Mouse (Mus musculus): Measurements from ENCODE around the gene Lingo3. TPM values are rescaled to one million over a fixed set of nuclear protein-coding genes. Genes with fewer than 3 reads are reported as not detected.
"Not testable (repeated sequence)": the region's sequence is repeated elsewhere in the genome, so short reads cannot be mapped to it uniquely, and the experiment has no call there.

Gene Lingo3
- total RNA-seq, 1 experiment from 2014 or later: not detected

DNA sequence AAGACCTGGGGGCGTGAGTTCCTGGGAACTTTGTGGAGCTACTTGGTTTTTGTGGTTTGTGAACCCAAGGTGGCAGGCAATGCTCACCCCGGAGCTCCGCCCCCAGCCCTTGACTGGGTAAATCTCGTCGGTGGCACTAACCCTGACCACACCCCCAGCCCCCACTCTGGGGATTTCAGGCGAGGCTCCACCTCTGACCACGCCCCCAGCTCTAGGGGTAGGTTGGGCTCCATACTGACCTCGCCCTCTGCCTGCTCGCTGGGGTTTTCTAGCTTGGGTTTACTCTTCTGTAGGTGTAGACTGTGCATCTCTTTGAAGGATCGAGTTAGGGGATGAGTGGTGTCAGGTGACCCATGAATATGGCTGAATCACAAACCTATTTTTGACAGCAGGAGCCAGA is 4.7 kb upstream of the Lingo3 start:
- ATAC-seq (replicated peaks; ENCODE audit: insufficient number of reproducible peaks, low FRiP score, low TSS enrichment, poor library complexity, severe bottlenecking): no peak

DNA sequence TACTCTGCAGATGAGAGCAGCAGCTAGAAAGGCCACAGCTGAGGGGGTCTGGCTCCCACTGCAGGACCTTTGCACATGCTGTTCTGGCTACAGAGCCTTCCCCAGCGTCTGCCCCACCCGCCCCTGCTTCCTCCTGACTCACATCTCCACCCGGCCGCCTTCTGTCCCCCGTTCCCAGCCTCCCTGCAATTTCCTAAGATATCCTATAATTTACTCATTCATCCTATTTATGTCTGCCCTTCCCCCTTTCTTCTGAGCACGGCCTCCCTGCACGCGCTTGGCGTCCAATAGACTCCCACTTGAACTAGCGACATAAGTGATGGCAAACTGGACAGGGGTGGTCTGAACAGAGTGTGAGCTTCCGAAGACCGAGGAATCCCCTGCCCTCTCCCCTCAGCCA is 1.9 kb upstream of the Lingo3 start:
- ATAC-seq (replicated peaks; ENCODE audit: insufficient number of reproducible peaks, low FRiP score, low TSS enrichment, poor library complexity, severe bottlenecking): no peak

DNA sequence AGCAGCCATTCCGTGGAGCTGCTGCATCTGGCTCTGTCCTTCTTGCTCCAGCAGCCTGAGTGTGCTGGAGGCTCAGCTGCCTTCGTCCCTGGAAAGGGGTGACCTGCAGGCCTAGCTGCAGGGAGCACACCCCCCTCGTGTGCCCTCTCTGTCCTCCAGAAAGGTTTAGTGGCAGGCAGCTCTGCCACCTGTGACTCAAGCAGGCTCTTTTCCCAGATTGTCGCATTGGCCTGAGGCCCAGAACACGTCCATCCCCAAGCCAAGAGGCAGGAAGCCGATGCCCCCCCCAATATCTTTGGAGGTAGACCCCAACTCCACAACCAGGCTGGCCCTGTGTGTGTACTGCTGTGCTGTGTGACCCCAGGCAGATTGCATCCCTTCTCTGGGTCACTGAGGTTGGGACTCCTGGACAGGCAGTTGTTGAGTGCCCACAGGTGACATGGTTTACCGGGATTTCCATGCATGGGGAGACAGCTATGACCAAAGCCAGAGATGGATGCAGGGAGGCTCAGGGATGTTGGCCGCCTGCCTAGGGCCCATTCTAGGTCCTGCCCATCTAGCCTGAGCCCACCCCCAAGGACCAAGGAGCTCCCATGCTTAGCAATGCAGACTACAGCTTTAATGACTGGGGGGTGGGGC is 1.3 kb upstream of the Lingo3 start:
- ATAC-seq (replicated peaks; ENCODE audit: insufficient number of reproducible peaks, low FRiP score, low TSS enrichment, poor library complexity, severe bottlenecking): no peak

DNA sequence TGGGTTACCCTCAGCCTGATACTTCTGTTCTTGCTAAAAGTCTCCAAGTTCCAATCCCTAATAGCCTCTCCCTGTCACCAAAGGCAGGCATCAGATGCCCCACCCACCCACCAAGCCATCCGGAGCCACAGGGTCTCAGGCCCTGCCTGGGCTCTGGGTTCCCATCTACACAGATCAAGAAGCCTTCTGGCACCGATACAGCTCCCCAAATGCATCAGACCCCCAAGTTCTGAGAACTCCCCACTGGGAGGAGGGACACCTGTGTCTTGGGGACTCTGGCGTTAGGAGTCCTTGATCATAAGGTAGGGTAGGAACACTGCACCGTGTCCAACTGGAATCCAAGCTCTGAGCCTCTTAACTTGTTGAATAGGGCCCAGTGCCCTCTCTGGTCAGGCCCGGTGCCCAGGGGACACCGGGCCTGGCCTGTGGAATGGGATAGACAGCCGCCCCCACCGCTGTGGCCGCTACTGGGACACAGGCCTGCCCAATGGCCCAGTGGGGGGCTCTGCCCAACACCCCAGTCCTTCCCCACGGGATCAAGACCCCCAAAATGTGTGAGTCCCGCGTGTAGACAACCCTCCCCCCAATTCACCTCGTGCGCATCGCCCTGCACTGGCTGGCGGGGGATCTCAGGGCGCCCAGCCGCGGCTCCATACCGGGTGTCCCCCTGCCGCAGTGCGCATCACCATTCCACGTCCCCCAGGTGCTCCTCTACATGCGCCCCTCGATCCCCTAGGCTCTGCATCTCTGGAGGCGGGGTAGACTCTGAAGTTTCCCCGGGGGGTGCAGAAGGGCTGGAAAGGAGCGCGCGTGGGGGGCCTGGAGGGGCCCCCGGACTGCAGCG is 530 bp downstream of the Lingo3 start:
- ATAC-seq (replicated peaks; ENCODE audit: insufficient number of reproducible peaks, low FRiP score, low TSS enrichment, poor library complexity, severe bottlenecking): no peak

DNA sequence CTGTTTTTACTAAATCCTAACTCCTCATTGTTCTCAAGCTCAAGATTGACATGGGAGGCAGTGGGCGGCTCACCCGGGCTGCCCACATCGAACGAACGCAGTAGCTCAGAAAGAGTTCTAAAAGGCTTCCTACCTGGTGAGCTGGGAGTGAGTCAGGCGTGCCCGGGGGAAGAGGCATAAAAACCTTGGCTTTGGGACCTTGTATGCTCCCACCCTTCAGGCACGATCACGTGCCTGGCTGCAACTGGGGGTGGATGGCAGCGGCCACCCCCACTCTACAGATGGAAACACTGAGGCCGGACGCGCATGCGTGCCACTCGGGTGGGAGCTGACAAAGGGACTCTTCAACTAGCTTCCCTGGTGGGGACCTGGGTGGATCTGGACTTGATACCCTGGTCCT is 1.5 kb downstream of the Lingo3 start:
- no peak for ATAC-seq (replicated peaks; ENCODE audit: insufficient number of reproducible peaks, low FRiP score, low TSS enrichment, poor library complexity, severe bottlenecking)

DNA sequence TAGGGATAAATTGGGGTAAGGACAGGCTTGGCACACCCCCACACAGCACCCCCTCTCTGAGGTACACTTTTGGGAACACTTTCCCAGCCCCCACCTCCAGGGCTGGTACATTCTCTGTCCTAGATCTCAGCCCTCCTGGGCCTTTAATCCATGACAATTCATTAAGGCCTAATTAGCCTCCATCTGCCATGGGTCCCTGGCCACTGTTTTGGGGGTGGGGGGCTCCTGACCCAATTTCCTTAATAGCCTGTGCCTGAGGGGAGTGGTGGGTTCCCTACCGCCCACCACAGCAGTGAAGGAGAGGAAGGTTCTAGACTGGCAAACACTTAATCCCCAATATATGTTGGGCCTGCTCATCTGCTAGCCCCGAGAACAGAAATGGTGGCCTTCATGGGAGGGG is 2.2 kb downstream of the Lingo3 start:
- no peak for ATAC-seq (replicated peaks; ENCODE audit: insufficient number of reproducible peaks, low FRiP score, low TSS enrichment, poor library complexity, severe bottlenecking)

DNA sequence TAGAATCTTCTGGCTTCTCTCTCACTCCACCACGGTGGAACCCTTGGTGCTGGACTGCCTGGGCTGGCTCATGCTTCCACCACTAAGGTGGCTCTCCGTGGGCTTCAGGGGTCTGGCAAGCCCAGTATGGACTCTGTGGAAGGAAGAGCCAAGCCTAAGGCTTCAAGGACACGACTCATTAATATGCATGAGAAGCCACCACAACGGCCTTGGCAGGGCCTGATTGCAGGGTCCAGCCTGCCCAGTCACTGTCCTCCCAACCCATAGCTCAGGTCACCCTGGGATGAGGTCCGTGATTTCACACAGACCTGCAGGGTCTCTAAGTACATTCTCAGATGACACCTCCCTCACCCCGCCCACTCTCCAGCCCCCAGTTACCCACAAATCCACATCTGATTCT is 4.0 kb downstream of the Lingo3 start:
- ATAC-seq (replicated peaks; ENCODE audit: insufficient number of reproducible peaks, low FRiP score, low TSS enrichment, poor library complexity, severe bottlenecking): no peak

DNA sequence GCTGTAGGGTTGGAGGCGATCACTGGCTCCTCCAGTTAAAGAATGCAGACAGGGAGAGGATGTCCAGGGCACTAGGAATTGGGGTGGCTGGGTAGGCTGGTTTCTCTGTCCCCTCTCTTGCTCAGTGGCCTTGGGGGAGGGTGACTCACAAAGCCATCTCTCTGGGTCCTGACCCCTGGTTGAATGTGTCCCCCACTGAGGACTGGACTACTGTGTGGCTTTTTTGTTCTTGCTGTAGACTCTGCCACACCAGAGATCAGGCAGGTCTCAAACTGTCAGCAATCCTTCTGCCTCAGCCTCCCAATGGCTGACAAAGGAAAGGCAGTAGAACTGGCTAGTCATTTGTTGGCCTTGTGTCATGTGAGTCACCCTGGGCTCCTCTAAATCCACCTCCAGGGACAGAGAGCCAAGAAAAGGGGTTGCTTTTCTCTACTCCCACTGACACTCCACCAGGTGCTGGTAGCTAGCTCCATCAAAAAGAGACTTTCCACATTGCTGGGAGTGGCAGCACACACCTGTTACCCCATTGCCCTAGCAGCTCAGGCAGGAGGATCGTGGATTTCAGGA is 5.4 kb downstream of the Lingo3 start:
- ATAC-seq (replicated peaks; ENCODE audit: insufficient number of reproducible peaks, low FRiP score, low TSS enrichment, poor library complexity, severe bottlenecking): no peak

DNA sequence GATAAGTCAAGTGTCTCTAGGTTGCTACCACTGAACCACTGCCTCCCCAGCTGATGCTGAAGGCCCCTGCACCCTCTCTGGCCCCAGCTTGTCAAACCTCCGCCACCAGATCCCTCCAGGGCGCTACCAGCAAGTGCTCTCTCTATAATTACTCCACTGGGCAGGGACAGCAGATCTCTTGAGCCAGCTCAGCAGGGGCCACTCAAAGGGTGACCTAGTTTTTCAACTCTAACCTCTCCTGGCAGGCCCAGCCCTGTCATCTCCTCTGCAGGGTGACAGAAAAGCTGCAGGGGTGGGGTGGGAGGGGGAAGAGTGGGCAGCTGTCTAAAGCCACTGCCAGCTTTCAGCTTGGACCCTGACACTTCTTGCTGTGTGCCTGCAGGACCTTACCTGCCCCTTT is 6.0 kb downstream of the Lingo3 start:
- ATAC-seq (replicated peaks; ENCODE audit: insufficient number of reproducible peaks, low FRiP score, low TSS enrichment, poor library complexity, severe bottlenecking): no peak

DNA sequence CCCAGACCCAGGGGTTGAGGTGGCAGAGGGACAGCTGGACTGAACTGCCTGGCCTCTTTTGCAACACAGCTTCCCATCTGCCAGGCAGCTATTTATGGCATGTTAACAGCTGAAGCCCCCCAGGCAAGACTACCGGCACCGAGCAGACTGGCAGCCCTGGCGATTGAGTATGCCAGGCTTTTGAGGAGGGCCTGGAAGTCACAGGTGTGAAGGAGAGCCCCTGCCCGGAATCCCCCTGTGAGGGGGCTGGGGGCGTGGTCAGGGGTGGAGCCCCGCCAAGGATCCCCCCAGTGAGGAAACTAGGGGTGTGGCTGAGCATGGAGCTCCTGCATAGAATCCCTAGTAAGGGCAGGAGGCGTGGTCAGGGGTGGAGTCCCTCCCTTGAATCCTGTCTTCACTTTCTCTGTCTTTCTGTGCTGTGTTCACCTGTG is 6.9 kb downstream of the Lingo3 start:
- no peak for ATAC-seq (replicated peaks; ENCODE audit: insufficient number of reproducible peaks, low FRiP score, low TSS enrichment, poor library complexity, severe bottlenecking)

DNA sequence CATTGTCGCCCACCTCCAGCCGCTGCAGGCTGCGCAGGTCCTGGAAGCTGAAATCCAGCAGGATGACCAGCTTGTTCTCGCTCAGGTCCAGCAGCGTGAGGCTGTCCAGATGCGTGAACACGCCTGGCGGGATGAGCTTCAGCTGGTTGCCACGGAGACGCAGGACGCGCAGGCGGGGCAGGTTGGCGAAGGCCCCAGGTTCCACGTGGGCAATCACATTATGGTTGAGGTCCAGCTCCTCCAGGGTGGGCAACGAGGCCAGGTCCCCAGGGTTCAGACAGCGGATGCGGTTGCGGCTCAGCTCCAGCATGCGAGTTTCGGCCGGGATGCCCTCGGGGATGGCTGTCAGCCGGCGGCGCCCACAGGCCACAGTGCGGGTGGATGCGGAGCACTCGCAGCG is 8.2 kb downstream of the Lingo3 start:
- no peak for ATAC-seq (replicated peaks; ENCODE audit: insufficient number of reproducible peaks, low FRiP score, low TSS enrichment, poor library complexity, severe bottlenecking)

DNA sequence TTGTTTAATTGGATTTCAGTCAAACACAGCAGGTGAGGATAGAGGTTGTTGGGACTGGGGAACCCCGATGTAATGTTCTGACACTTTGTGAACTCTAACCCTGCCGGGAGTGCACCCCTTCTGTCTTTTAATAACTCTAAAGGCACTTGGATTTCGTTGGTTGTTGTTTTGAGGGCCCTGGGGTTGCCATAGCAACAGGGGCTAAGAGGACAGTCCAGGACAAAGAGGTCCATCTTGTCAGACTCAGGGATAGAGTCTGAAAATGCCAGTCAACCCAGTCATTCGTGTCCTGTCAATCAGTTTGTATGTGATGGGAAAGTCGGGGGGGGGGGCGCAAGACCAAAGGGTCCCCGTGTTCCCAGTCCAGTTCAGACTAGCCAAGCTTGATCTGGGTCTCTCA is 11.0 kb downstream of the Lingo3 start:
- no peak for ATAC-seq (replicated peaks; ENCODE audit: insufficient number of reproducible peaks, low FRiP score, low TSS enrichment, poor library complexity, severe bottlenecking)

DNA sequence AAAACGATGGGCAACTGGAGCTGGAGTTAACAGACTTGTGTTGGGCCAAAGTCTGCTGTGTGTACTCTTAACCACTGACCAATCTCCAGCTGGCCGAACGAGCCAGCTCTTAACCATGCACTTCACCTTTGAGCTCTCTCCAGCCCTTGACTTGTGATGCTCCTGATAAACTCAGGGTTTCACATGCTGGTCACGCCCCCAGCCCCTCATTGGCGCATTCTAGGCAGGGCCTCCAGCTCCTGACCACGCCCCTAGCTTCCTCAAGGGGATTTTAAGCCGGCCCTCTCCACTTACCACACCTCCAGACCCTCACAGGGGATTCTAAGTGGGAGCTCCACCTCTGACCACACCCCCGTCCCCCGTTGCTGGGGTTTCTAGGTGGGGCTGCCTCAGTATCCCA is 12.7 kb downstream of the Lingo3 start:
- no peak for ATAC-seq (replicated peaks; ENCODE audit: insufficient number of reproducible peaks, low FRiP score, low TSS enrichment, poor library complexity, severe bottlenecking)

DNA sequence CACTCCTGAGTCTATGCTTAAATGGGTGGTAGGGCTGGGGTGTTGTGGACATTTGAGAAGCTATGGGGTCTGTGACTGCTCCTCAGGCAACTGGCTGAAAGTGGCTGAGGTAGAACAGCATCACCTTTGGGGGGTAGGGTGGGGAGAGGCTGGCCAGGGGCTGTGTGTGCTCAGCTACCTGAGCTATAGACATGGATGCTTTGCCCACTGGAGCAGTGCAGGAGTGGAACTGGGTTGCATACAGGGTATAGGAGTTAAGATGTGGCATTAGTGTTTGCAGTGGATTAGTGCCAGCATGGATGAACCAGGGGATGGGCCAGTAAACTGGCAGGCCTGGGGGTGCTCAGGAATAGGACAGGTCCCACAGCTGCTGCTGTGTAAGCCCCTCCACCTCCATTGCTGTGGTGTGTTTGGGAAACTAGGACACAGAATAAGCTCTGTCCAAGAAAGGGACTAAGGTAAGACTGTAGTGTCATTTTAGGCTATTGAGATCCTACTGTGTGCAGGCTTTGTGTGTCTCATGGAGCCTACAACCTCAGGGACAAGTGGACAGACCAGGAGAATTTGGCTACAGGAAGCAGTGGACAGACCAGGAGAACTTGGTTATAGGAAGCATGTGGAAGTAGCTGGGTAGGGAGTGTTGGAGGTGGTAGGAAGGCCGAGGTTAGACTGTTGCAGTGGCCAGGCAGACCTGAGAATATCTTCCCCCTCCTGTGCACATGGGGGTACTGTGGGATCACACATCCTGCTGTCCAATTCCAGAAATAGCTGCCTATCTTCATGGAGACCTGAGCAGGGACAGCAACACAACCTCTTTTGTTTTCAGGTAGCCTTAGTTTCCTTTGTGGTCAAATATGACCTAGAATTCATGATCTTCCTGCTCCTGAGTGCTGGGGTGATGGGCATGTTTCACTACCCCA is 14.2 kb downstream of the Lingo3 start:
- no peak for ATAC-seq (replicated peaks; ENCODE audit: insufficient number of reproducible peaks, low FRiP score, low TSS enrichment, poor library complexity, severe bottlenecking)

DNA sequence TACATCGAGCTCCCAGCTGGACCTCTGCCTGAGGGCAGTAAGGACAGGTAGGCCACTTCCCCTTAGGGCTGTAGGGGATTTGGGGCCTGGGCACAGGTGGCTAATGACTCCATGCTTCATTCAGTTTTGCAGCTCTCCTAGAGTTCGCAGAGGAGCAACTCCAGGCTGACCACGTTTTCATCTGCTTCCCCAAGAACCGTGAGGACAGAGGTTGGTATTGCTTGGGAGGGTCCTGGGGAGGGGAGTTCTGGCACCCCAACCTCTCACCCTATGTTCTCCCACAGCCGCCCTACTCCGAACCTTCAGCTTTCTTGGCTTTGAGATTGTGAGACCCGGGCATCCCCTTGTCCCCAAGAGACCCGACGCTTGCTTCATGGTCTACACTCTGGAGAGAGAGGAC is 15.3 kb downstream of the Lingo3 start:
- ATAC-seq (replicated peaks; ENCODE audit: insufficient number of reproducible peaks, low FRiP score, low TSS enrichment, poor library complexity, severe bottlenecking): not testable (repeated sequence)

DNA sequence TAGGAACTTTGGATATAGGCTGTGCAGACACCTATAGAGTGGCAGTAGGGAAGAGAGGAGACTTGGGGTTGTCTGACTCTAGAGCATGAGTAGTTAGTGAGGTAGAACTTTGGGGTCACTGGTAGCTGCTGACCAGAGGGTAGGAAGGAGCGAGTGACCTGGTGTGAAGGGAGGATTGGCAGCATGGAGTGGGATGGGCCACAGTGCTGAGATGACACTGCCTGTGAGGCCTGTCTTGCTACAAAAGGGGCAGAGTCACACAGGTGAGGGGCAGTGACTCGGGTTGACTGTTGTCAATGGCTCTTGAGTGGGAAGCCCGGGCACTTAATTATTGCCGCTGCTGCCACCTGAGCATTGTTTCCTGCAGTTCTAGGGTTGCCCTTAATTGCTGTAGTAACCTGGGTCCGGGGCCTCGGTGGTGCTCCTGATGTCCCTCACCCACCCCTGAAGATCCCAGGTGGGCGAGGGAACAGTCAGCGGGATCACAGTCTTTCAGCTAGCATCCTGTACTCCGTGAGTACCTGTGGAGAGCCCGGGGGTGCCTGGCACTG is 15.9 kb downstream of the Lingo3 start:
- no peak for ATAC-seq (replicated peaks; ENCODE audit: insufficient number of reproducible peaks, low FRiP score, low TSS enrichment, poor library complexity, severe bottlenecking)

DNA sequence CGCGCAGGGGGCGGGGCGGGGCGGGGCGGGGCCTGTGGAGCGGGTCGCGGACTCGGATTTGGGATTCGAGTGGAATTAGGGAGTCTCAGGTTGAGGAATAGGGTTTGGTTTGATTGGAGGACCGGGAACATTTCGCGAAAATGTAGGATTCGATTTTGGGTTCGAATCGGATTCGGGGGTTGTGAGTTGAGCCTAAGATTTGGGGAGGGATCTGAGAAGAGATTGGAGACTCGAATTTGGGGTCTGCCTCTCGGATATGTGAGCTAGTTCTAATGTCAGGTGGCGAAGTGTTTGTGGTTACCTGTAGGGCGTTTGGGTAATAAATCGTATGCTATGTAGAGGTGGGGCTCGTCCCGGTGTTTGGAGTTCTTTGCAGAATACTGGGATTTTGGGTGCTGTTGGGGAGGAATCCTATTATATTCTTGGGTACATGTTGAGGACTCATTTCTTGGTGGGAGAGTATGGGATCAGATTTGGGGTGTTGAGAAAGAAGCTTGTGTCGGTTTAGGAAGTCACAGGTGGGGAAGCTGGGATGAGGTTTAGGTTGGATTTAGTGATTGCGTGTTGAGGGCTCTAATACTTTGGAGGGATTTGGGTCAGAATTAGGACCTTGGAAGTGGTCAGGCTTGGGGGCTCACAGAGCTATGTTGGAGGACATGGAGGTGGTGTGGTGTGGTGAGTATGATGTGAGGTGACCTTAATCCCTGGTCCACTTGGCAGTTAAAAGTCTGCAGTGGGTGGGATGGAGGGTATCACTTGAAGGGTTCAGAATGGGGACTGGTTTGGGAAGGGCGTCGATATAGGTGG is 16.6 kb downstream of the Lingo3 start:
- ATAC-seq (replicated peaks; ENCODE audit: insufficient number of reproducible peaks, low FRiP score, low TSS enrichment, poor library complexity, severe bottlenecking): no peak
